Mouse (Mus musculus) heart, postnatal 36 days (tissue): ENCODE measurements around the gene Slc16a1. TPM values are rescaled to one million over a fixed set of nuclear protein-coding genes. Genes with fewer than 3 reads are reported as not detected.

Source experiments
- total RNA-seq, 2 experiments: library from RNA; stranded (reverse); gene quantifications; 2 replicates each; pipeline ENCODE4 v1.2.3; 2021

Slc16a1 gene
- total RNA-seq, 2 experiments from 2014 or later: 163 to 166 TPM

Other genes starting within 250 kb of the Slc16a1 start
- 10 to 100 TPM; 10.3 to 12.5 TPM for gene Lrig2, start 126.8 kb upstream of the Slc16a1 start, total RNA-seq
- gene Ppm1j, start 142.4 kb downstream of the Slc16a1 start, total RNA-seq: 10 to 100 TPM; 24.0 to 26.2 TPM
- gene Fam19a3, start 143.2 kb downstream of the Slc16a1 start, total RNA-seq: 1 to 10 TPM; 2.2 to 2.4 TPM
- gene Rhoc, start 149.7 kb downstream of the Slc16a1 start, total RNA-seq: 100 to 1,000 TPM in 1 of 2 experiments, 10 to 100 TPM in 1; 93.1 to 100 TPM
- gene Mov10, start 179.9 kb downstream of the Slc16a1 start, total RNA-seq: 1 to 10 TPM; 4.8 to 8.0 TPM
- gene St7l, start 225.3 kb downstream of the Slc16a1 start, total RNA-seq: 10 to 100 TPM; 19.1 to 22.5 TPM
- 10 to 100 TPM; 32.2 to 38.7 TPM for gene Capza1, start 225.8 kb downstream of the Slc16a1 start, total RNA-seq